Mouse (Mus musculus): Measurements from ENCODE around the gene Rsph14.

- TF ChIP-seq CTCF (IDR thresholded peaks at IDR 0.05; ENCODE audit: low read depth, low read length): no peak
- TF ChIP-seq POLR2A (IDR thresholded peaks at IDR 0.05; ENCODE audit: insufficient read depth, low read length): no peak
These were observed 16.9 kb downstream of the Rsph14 start for GRCm38 (mm10) chr10:75015465-75015864.
